Mouse (Mus musculus) lung, embryonic 14.5 days (tissue): ENCODE data around the gene Iqcf6. TPM values are rescaled to one million over a fixed set of nuclear protein-coding genes. Genes with fewer than 3 reads are reported as not detected.
A peak's percentile ranks its signal among the peaks of the same experiment; 100 is the strongest.
"Not testable (repeated sequence)": the region's sequence is repeated elsewhere in the genome, so short reads cannot be mapped to it uniquely, and the experiment has no call there.

ENCODE experiments used
- ATAC-seq: fragments of 200-750 bp; cut with Nextera tagmentation; 2 replicates; pipeline ENCODE4 v1.8.0; 2017; ENCODE audit warnings: mild to moderate bottlenecking, moderate TSS enrichment, moderate library complexity; ENCODE audit not compliant: insufficient read depth
- DNase-seq: peaks from one replicate; pipeline ENCODE4 v3.0.0-alpha.2; 2015
- H3K27ac ChIP-seq: fragments of 300-500 bp; sonication (generic); 2 replicates; pipeline ENCODE4 v1.5.1; 2014; ENCODE audit warnings: low read depth, mild to moderate bottlenecking, moderate library complexity
- H3K27me3 ChIP-seq: fragments of 300-500 bp; sonication (generic); 2 replicates; pipeline ENCODE4 v1.6.1; 2014; ENCODE audit warnings: low read length, control low read depth; ENCODE audit not compliant: insufficient read depth
- H3K36me3 ChIP-seq: fragments of 300-500 bp; sonication (generic); 2 replicates; pipeline ENCODE4 v1.6.1; 2014; ENCODE audit warnings: control low read depth; ENCODE audit not compliant: insufficient read depth
- H3K4me1 ChIP-seq: fragments of 300-500 bp; sonication (generic); 2 replicates; pipeline ENCODE4 v1.6.1; 2014; ENCODE audit warnings: antibody characterized with exemption, control low read depth; ENCODE audit not compliant: insufficient read depth
- H3K4me2 ChIP-seq: fragments of 300-500 bp; sonication (generic); 2 replicates; pipeline ENCODE4 v1.6.1; 2014; ENCODE audit warnings: mild to moderate bottlenecking
- H3K4me3 ChIP-seq: fragments of 300-500 bp; sonication (generic); 2 replicates; pipeline ENCODE4 v1.5.1; 2014; ENCODE audit warnings: low read depth, low read length
- H3K9ac ChIP-seq: fragments of 300-500 bp; sonication (generic); 2 replicates; pipeline ENCODE4 v1.6.1; 2014
- H3K9me3 ChIP-seq: fragments of 300-500 bp; sonication (generic); 2 replicates; pipeline ENCODE4 v1.6.1; 2016; ENCODE audit warnings: low read depth, low read length, control low read depth
- CTCF ChIP-seq: IDR thresholded peaks from 2 replicates; pipeline ENCODE4 v1.5.1; 2016; ENCODE audit warnings: antibody characterized with exemption, low read depth
- WGBS: fragments of 180-500 bp; shearing (Covaris S2); extraction: QIAGEN DNeasy Blood & Tissue Kit; methylation state at CpG from one replicate; pipeline ENCODE4 v1.1.7; 2014; 5-methylcytosine and 5-hydroxymethylcytosine counted together
- polyA plus RNA-seq: library from polyadenylated mRNA; unstranded; fragments of >200 nt; fragmentation: Nextera tagmentation; extraction: Ambion mirVana; gene quantifications from 2 replicates; pipeline ENCODE4 v1.2.1, GENCODE M21; 2014

Gene Iqcf6
- not detected in 2 replicates for polyA plus RNA-seq

DNA sequence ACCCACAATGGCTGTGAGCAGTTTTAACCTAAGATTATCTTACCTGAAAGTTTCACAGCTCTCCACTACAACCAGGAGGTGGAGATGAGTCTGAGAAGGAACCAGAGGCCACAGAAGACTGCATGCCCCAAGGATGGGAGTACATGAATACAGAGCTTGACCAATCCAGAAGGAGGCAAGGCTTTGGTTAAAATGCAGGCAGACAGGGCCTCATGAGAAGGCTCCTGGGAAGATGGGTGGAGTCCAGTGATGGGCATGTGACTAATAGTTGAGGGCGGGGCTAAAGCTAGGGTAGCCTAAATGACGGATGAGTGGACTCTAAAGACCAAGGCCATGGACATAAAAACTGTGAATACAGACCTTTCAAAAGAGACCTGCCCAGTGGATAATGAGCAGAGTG lies at the start of gene Iqcf6:
Gene Iqcf6 (plus strand): TSS at position 301 of the 400 bp plus-strand sequence.
- DNase-seq (no peak), ATAC-seq (no peak)
- Histone ChIP-seq H3K27me3 (no peaks in the 10 kb centered on the region), H3K4me2 (no peak within 1 kb of the TSS), H3K4me1 (no peaks in the 10 kb centered on the region), H3K9me3 (no peaks in the 10 kb centered on the region), H3K4me3 (no peak within 1 kb of the TSS), H3K27ac (no peak within 1 kb of the TSS), H3K9ac (no peak within 1 kb of the TSS), H3K36me3 (no peaks in the 10 kb centered on the region)
- no peak for TF ChIP-seq CTCF
- WGBS = 69% methylated on average over 2 of the region's 2 CpGs

DNA sequence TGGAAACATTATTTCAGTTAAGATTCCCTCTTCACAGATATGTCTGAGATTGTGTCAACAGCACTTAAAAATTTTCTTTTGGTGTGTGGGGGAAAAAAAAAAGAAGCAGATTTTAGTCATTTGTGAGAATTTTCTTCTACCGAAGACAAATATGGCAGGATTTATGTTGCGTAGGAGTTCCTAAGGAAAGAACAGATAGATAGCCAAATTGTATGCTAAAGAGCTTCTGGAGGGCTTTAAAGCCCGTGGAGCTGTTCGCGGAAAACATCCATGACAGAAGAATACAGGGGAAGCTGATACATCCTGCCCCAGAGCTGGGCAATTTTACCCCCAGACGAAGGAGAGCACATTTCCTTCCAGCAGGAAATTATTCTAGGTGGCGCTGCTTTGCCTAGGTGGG lies 46.4 kb upstream of the Iqcf6 start:
- 75% methylated on average over 7 of the region's 7 CpGs for WGBS
- DNase-seq (no peak), ATAC-seq (no peak)
- no peak overlapping the region for H3K9ac ChIP-seq
- no peaks in the 10 kb centered on the region for H3K27me3 ChIP-seq
- TF ChIP-seq CTCF = no peak
- no peak overlapping the region for H3K27ac ChIP-seq
- no peaks in the 10 kb centered on the region for H3K36me3 ChIP-seq
- no peaks in the 10 kb centered on the region for H3K4me1 ChIP-seq
- no peak overlapping the region for H3K4me2 ChIP-seq
- H3K9me3 ChIP-seq = no peaks in the 10 kb centered on the region
- no peak overlapping the region for H3K4me3 ChIP-seq

DNA sequence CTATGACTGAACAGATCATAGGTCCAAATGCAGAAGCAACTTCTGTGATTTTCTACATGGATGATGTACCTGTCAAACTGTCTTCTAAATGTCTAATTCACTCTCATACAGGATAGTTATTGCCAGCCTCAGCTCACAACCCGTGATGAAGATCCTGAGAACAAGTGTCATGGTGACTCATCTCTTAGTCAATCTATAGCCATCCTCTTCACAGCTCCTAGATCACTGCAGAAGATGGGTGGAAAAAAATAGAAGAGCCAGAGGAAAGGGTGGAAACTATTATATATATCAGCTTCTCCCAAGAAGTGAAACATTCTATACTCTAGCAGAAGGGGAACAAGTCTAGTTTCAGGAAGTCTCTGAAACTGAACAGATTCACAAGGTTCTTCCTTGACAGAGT lies 43.8 kb upstream of the Iqcf6 start:
- Histone ChIP-seq H3K4me2 (no peak overlapping the region), H3K4me1 (no peaks in the 10 kb centered on the region), H3K27ac (no peak overlapping the region), H3K27me3 (no peaks in the 10 kb centered on the region), H3K4me3 (no peak overlapping the region), H3K36me3 (no peaks in the 10 kb centered on the region), H3K9me3 (no peaks in the 10 kb centered on the region), H3K9ac (no peak overlapping the region)
- no peak for TF ChIP-seq CTCF
- no peak for DNase-seq
- no peak for ATAC-seq
- 53% methylated on average over 1 of the region's 1 CpGs for WGBS

DNA sequence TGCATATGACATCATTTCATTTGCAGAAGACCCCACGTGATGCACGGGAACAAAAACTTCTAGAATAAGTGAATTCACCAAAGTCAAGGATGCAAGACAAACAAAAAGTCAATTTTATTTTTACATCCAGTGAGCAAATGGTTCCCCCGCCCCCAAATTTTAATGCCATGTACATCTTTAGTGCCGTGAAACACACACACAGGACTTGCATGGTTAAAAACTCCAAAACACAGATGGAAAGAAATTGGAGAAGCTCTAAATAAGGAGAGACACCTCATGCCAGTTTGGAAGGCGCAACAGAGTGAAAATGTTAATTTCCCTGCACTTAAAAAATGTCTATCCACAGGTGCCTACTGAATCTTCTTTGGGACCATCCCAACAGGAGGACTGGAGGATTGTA lies 34.2 kb upstream of the Iqcf6 start:
- Histone ChIP-seq H3K4me3 (no peak overlapping the region), H3K27ac (no peak overlapping the region), H3K27me3 (no peaks in the 10 kb centered on the region), H3K36me3 (no peaks in the 10 kb centered on the region), H3K9me3 (no peaks in the 10 kb centered on the region), H3K9ac (no peak overlapping the region), H3K4me2 (no peak overlapping the region), H3K4me1 (no peaks in the 10 kb centered on the region)
- 86% methylated on average over 5 of the region's 5 CpGs for WGBS
- ATAC-seq (no peak), DNase-seq (no peak)
- no peak for TF ChIP-seq CTCF

DNA sequence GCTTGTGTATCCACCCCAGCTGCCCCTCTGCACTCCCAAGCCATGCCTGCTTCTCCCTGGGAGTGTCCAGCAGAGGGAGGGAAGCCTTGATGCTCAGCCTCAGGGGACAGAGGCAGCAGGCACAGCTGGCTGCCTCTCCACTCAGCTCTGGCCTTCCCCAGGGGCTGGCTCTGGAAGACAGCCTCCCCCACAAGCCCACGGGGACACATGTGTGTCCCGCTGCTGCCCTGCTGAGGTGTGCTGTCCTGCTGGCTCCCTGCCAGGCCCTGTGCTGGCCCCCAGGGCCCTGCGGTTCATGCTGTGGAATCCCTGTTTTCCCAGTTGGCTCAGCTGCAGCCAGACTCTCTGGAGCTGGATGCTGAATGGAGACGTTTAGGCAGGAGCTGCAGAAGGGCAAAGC lies 31.0 kb upstream of the Iqcf6 start:
- not testable (repeated sequence) for ATAC-seq, DNase-seq, H3K4me1 ChIP-seq, H3K9ac ChIP-seq, H3K9me3 ChIP-seq, H3K4me3 ChIP-seq, H3K36me3 ChIP-seq, H3K27ac ChIP-seq, H3K4me2 ChIP-seq, H3K27me3 ChIP-seq
- 10% methylated on average over 4 of the region's 4 CpGs for WGBS

DNA sequence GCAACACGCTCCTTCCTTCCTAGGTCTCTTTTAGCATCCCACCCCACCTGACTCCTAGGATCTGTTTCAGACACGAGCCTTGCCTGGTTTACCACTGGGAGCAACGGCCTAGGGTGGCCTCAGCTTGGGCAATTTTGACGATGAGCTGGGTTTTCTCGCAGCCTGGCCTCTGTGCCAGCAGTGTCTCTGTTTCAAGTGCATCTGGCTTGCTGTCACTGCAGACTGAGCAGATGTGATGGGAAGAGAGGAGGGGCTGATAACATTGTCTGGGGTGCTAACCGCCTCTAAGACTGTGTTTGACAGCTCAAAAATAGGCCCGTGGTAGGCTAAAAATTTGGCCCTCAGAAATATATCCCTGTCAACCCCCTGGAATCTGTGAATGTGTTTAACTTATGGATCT lies 30.5 kb upstream of the Iqcf6 start:
- Histone ChIP-seq H3K4me2 (no peak overlapping the region), H3K9me3 (no peaks in the 10 kb centered on the region), H3K27ac (no peak overlapping the region), H3K9ac (no peak overlapping the region), H3K4me3 (no peak overlapping the region), H3K36me3 (no peaks in the 10 kb centered on the region), H3K27me3 (no peaks in the 10 kb centered on the region), H3K4me1 (no peaks in the 10 kb centered on the region)
- no peak for ATAC-seq
- DNase-seq = no peak
- no peak for TF ChIP-seq CTCF
- 53% methylated on average over 7 of the region's 7 CpGs for WGBS

DNA sequence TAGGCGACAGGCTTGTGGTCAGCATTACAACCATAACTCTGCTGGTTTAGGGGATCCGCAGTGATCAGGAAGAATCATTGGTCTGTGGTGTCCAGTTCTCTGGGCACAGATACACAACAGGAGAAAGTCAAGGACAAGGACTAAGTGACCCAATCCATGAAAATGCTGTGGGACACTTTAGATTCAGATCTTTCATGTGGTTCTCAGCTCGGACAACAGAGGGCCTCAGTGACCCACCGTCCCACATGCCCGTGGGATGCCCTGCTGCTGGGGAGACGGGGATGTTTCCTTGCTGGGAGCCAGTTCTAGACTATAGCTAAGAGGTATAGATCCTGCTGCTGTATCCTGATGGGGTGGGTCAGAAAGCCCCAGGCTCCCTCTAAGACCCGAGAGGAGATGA lies 27.9 kb upstream of the Iqcf6 start:
- Histone ChIP-seq H3K27ac (no peak overlapping the region), H3K4me3 (no peak overlapping the region), H3K27me3 (no peaks in the 10 kb centered on the region), H3K9ac (no peak overlapping the region), H3K4me2 (no peak overlapping the region), H3K9me3 (no peaks in the 10 kb centered on the region), H3K4me1 (no peaks in the 10 kb centered on the region), H3K36me3 (no peaks in the 10 kb centered on the region)
- TF ChIP-seq CTCF = no peak; the same call in 1 of the 2 replicates
- no peak for DNase-seq
- 34% methylated on average over 7 of the region's 7 CpGs for WGBS
- no peak for ATAC-seq

DNA sequence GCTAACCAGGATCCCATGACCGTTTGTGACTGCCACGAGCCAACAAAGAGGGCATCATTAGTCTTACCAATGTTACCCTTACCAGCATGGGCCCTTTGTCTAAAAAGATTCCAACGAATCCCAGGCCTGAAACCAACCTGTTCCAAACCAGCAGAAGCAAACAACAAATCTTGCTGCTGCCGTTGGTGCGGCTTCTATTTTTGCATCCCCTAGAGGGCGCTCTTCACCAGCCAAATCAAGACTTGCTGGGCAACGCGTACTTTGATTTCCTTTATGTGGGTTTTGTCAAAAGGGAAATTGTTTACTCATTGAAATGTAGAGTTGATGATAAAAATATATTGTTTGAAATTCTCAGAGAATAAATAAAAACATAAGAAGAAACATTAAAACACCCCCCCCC lies 25.8 kb upstream of the Iqcf6 start:
- Histone ChIP-seq H3K4me2 (no peak overlapping the region), H3K4me1 (no peaks in the 10 kb centered on the region), H3K9ac (no peak overlapping the region), H3K36me3 (no peaks in the 10 kb centered on the region), H3K27me3 (no peaks in the 10 kb centered on the region), H3K27ac (no peak overlapping the region), H3K4me3 (no peak overlapping the region), H3K9me3 (no peaks in the 10 kb centered on the region)
- peak; percentile 74 for TF ChIP-seq CTCF
- no peak for ATAC-seq
- peak; percentile 78 for DNase-seq
- WGBS = 24% methylated on average over 8 of the region's 8 CpGs
